Mouse (Mus musculus) midbrain, postnatal 0 days (tissue): ENCODE data around the gene Comtd1. TPM values are rescaled to one million over a fixed set of nuclear protein-coding genes. Genes with fewer than 3 reads are reported as not detected.
A peak's percentile ranks its signal among the peaks of the same experiment; 100 is the strongest.

ENCODE experiments used
- ATAC-seq: fragments of 200-750 bp; cut with Nextera tagmentation; 2 replicates; pipeline ENCODE4 v1.8.0; 2017; ENCODE audit warnings: moderate number of reproducible peaks, mild to moderate bottlenecking, moderate TSS enrichment, moderate library complexity; ENCODE audit not compliant: low FRiP score
- DNase-seq: peaks from one replicate; pipeline ENCODE4 v3.0.0-alpha.2; 2015; ENCODE audit warnings: low spot score
- H3K27ac ChIP-seq: fragments of 300-500 bp; sonication (generic); 2 replicates; pipeline ENCODE4 v1.5.1; 2014; ENCODE audit warnings: low read depth, mild to moderate bottlenecking, low read length, mixed read lengths
- H3K27me3 ChIP-seq: fragments of 300-500 bp; sonication (generic); 2 replicates; pipeline ENCODE4 v1.6.1; 2014; ENCODE audit warnings: low read length, control low read depth, mixed read lengths; ENCODE audit not compliant: insufficient read depth
- H3K36me3 ChIP-seq: fragments of 300-500 bp; sonication (generic); 2 replicates; pipeline ENCODE4 v1.6.1; 2014; ENCODE audit warnings: low read length, control low read depth, mixed read lengths; ENCODE audit not compliant: insufficient read depth
- H3K4me1 ChIP-seq: fragments of 300-500 bp; sonication (generic); 2 replicates; pipeline ENCODE4 v1.6.1; 2014; ENCODE audit warnings: mild to moderate bottlenecking, control low read depth, antibody characterized with exemption, low read length, mixed read lengths; ENCODE audit not compliant: insufficient read depth
- H3K4me2 ChIP-seq: fragments of 300-500 bp; sonication (generic); 2 replicates; pipeline ENCODE4 v1.6.1; 2014; ENCODE audit warnings: low read depth, mild to moderate bottlenecking, low read length, mixed read lengths; ENCODE audit not compliant: poor library complexity, severe bottlenecking
- H3K4me3 ChIP-seq: fragments of 300-500 bp; sonication (generic); 2 replicates; pipeline ENCODE4 v1.5.1; 2014; ENCODE audit warnings: low read depth, mild to moderate bottlenecking, low read length, moderate library complexity
- H3K9ac ChIP-seq: fragments of 300-500 bp; sonication (generic); replicated peaks from 2 replicates; pipeline ENCODE4 v1.6.1; 2014; ENCODE audit warnings: mild to moderate bottlenecking, low read length, moderate library complexity, mixed read lengths; ENCODE audit not compliant: poor library complexity, severe bottlenecking
- H3K9me3 ChIP-seq: fragments of 300-500 bp; sonication (generic); 2 replicates; pipeline ENCODE4 v1.6.1; 2016; ENCODE audit warnings: low read length, control low read depth
- CTCF ChIP-seq: IDR thresholded peaks from 2 replicates; pipeline ENCODE4 v1.5.1; 2016; ENCODE audit warnings: antibody characterized with exemption, mild to moderate bottlenecking
- WGBS: fragments of 180-500 bp; shearing (Covaris S2); extraction: QIAGEN DNeasy Blood & Tissue Kit; methylation state at CpG from one replicate; pipeline ENCODE4 v1.1.7; 2014; 5-methylcytosine and 5-hydroxymethylcytosine counted together
- polyA plus RNA-seq: library from polyadenylated mRNA; unstranded; fragments of >200 nt; fragmentation: Nextera tagmentation; extraction: Ambion mirVana; gene quantifications from 2 replicates; pipeline ENCODE4 v1.2.1, GENCODE M21; 2015
- total RNA-seq: library from RNA; depleted of rRNA; stranded (reverse); fragments of >200 nt; gene quantifications from 2 replicates; pipeline ENCODE4 v1.2.3, GENCODE M21; 2014

Comtd1 gene
- total and polyA plus RNA-seq, 2 experiments from 2014 or later = 38.5 to 58.4 TPM

DNA sequence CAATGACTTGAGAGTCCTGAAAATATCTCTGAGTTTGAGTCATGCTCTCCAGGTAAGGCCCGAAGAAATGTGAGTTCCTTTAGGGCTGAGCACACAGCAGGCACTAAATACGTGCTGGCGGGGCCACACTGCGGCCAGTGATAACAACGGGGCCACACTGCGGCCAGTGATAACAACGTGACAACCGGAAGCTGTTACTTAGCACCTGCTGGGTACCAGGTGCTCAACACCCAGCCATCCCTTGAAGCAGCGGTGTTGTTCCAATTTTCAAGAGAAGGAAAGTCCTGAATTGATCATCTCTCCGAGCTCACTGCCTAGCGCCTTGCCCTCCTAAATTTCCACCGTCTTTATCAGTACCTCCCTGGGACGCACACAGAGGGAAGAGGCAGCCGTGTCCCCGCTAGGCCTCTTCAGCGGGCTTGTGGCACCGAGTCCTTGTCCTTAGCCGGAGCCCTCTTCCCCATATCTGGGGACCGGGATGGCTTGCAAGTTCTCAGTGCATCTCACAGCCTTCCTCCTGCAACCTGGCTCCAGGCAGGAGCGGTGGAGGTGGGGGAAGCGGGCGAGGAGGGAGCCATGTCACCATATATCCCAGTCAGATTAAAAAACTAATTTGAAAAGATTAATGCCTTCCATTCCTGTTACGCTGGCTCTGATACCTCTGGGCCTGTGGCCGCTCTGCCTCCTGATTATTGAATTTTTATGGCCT lies 1.8 kb upstream of the Comtd1 start:
- Histone ChIP-seq H3K4me2 (no peak overlapping the region), H3K27me3 (no peaks in the 10 kb centered on the region), H3K9ac (no peak overlapping the region), H3K4me3 (no peak overlapping the region), H3K27ac (no peak overlapping the region), H3K36me3 (peaks cover 11% of the 10 kb centered on the region), H3K4me1 (peaks cover 7% of the 10 kb centered on the region; the same call in 1 of the 2 replicates), H3K9me3 (no peaks in the 10 kb centered on the region)
- 85% methylated on average over 24 of the region's 24 CpGs for WGBS
- TF ChIP-seq CTCF = no peak
- ATAC-seq (no peak), DNase-seq (no peak)

DNA sequence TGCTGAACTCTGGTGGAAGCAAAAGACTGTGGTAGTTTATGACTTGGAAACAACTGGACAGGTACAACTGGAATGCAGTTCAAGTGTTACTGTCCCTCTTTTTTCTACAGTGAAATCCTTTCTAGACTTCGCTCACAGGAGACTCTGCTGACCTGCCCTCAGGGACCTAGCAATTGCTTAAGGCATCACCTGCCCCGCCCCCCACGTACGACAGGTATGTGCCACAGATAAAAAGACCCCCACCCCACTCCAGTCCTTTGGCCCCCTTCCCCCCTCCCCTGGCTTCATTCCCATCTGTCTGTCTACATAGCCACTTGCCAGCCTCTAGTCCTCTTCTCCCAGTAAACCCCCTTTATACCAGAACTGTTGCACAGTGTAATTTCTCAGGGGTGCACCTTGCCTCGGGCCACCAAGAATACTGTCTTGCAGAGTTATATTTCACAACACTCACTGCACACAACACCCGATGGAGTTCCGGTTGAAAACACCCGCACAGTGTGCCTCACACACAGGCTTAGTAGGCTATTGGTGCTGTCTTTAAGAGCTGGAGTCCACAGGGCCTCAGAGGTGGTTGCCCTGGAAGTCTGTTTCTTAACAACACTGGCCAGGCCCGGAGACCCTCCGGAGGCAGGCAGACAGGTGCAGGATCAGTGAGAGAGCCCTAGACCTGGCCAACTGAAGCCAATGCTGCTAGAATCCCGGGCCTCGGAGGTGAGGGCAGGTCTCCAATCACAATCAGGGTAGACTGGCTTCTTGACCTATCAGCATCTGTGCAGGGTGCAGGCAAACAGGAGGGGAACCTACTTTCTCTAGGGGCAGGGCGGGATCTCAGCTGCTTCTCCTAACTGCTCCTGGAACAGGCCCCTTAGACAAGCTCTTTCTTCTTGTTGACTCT lies 994 bp upstream of the Comtd1 start:
- Histone ChIP-seq H3K4me1 (peaks cover 7% of the 10 kb centered on the region; the same call in 1 of the 2 replicates), H3K4me3 (no peak overlapping the region), H3K27ac (no peak overlapping the region), H3K27me3 (no peaks in the 10 kb centered on the region), H3K9me3 (no peaks in the 10 kb centered on the region), H3K36me3 (peaks cover 13% of the 10 kb centered on the region), H3K4me2 (no peak overlapping the region), H3K9ac (no peak overlapping the region)
- DNase-seq (no peak), ATAC-seq (no peak)
- TF ChIP-seq CTCF = no peak
- 89% methylated on average over 13 of the region's 13 CpGs for WGBS

DNA sequence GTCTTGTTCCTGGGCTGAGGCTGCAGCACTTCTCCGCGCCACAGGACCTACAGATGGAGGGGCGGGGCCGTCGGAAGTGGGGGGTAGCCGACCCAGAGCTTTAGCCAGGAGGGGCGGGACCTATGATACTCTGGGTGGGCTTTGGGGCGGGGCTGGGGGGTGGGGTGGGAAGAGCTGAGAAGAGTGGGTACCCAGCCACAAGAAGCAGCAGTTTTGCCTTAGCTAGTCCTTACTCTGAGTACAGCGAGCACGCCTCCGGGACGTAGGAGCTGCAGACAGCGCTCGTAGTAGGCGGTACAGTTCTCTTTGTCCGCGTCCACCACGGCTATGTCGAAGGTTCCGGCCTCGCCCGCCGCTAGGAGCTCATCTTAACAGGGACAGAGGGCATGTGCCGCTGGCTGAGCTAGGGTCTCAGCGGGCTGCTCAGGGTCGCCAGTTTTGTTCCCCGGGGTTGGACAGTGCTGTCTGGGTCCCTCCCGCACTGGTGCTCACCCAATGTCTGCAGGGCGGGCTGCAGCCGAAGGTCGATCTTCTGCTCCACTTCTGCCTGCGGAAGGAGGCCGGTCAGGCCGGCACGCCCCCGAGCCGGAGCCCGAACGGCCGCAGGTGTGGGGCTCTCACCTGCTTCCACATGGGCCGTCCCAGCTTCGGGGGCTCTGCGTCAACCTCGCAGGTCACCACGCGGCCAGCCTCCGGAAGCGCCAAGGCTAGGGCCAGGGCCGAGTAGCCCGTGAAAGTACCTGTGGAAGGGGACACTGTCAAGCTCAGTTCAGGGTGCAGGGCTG lies 1.2 kb downstream of the Comtd1 start:
- no peaks in the 10 kb centered on the region for H3K27me3 ChIP-seq
- peak overlapping the region; percentile 74 for H3K9ac ChIP-seq
- peaks cover 30% of the 10 kb centered on the region for H3K36me3 ChIP-seq
- peak overlapping the region; percentile 97 for H3K4me2 ChIP-seq
- TF ChIP-seq CTCF = no peak
- ATAC-seq (peak; percentile 36), DNase-seq (peak; percentile 74)
- WGBS = 2% methylated on average over 50 of the region's 50 CpGs
- peaks cover 4% of the 10 kb centered on the region; the same call in 1 of the 2 replicates for H3K4me1 ChIP-seq
- peak overlapping the region; percentile 58; the same call in 1 of the 2 replicates for H3K27ac ChIP-seq
- H3K4me3 ChIP-seq = peak overlapping the region; percentile 75
- no peaks in the 10 kb centered on the region for H3K9me3 ChIP-seq

DNA sequence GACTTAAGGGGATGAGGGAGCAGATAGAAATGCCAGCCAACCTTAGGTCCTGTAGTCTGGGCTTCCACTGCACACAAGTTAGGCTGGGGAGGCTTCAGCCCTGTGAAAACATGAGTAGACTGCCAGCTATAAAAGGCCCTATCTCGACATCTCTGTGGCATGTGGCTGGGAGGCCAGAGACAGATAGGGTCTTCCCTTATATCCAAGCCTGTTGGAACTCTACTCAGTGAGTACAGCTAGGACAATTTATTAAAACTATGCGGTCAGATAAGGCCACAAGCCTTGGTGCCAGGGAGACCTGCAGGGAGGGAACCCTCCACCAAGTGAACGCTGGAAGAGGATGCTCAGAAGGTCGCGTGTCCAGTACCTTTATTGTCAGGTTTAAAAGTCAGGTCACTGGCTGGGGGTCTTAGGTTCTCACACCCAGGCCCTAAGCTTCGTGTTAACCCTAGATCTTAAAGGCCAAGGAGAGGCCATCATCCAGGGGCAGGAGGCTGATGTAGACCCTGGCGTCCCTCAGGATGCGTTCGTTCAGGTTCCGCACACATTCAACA lies 1.9 kb downstream of the Comtd1 start:
- Histone ChIP-seq H3K9ac (peak overlapping the region; percentile 74; the same call in 1 of the 2 replicates), H3K27ac (no peak overlapping the region), H3K27me3 (no peaks in the 10 kb centered on the region), H3K4me1 (peaks cover 4% of the 10 kb centered on the region; the same call in 1 of the 2 replicates), H3K9me3 (no peaks in the 10 kb centered on the region), H3K4me3 (peak overlapping the region; percentile 75), H3K4me2 (peak overlapping the region; percentile 97), H3K36me3 (peaks cover 37% of the 10 kb centered on the region)
- 27% methylated on average over 10 of the region's 10 CpGs for WGBS
- ATAC-seq (no peak), DNase-seq (no peak)
- TF ChIP-seq CTCF = no peak

DNA sequence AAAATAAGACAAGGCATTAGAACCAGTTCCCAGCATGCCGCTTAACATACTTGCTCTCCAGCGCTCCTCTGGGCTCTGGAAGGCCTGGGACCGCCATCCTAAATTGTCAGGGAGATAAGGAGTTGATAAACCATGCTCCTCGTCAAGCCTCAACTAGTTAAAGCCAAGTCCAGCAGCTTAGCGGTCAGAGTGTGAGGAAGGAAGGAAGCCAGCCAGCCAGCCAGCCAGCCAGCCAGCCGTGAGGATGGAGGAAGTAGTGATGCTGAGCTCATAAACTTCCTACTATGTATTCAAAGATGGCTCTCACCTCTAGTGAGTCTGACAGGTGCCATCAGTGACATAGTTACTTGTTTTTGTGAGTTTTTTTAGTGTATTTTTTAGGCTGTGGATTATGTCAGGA lies 5.5 kb downstream of the Comtd1 start:
- Histone ChIP-seq H3K4me3 (no peak overlapping the region), H3K36me3 (peaks cover 55% of the 10 kb centered on the region), H3K9ac (no peak overlapping the region), H3K9me3 (no peaks in the 10 kb centered on the region), H3K4me2 (no peak overlapping the region), H3K27me3 (no peaks in the 10 kb centered on the region), H3K27ac (no peak overlapping the region), H3K4me1 (peaks cover 4% of the 10 kb centered on the region; the same call in 1 of the 2 replicates)
- no peak for TF ChIP-seq CTCF
- 85% methylated on average over 6 of the region's 6 CpGs for WGBS
- ATAC-seq (no peak), DNase-seq (no peak)
